Mouse (Mus musculus) inflammation-experienced regulatory T-cells (primary cell): Measurements from ENCODE around the gene Rps27rt. TPM values are rescaled to one million over a fixed set of nuclear protein-coding genes. Genes with fewer than 3 reads are reported as not detected.

Experiments
- polyA plus RNA-seq, 2 experiments: library from polyadenylated mRNA; unstranded; fragments of 100-300 nt; shearing (Covaris generic); gene quantifications; one replicate each; pipeline ENCODE4 v1.2.1; 2017

The Rps27rt gene
- polyA plus RNA-seq, result 1,000 to 10,000 TPM; 2,287 to 2,883 TPM

GRCm38 (mm10) chr9:114982689-114983360 is at the start of gene Rps27rt:
TSS of gene Rps27rt (minus strand) at chr9:114982739.

GRCm38 (mm10) chr9:114978281-114979111 is 4.0 kb downstream of the Rps27rt start, which contains the start of gene Osbpl10:
TSS of gene Osbpl10 (plus strand) at chr9:114978569.

DNA sequence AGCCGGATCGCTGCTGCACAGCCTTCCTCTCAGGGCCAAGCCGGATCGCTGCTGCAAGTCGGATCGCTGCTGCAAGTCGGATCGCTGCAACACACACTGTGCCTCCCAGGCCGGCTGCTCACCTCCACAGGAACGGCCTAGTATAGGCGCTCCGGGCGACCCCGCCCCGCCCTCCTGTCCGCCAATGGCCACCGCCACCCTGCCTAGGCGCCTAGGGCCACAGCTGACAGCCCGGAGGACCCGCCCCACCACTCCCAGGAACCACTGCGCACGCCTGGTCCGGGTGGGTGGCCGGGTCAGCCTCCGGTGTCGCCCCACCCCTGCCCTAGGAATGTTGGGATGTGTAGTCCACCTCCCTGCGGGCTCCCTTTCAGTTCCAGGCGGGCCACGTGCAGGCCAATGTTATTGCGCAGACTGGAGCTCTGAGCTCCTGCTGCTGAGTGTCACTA is 48.8 kb downstream of the Rps27rt start, which contains the start of gene Gpd1l:
TSS of gene Gpd1l (minus strand) at position 265 of the 449 bp plus-strand sequence.

Other genes starting within 250 kb of the Rps27rt start
- gene Cmtm7, start 200.9 kb downstream of the Rps27rt start, polyA plus RNA-seq, result 100 to 1,000 TPM; 115 to 194 TPM
- 1 to 10 TPM in 1 of 2 experiments, not detected in 1; 1.3 TPM for gene Cmtm8, start 138.6 kb downstream of the Rps27rt start, polyA plus RNA-seq
- 10 to 100 TPM; 24.2 to 44.9 TPM for gene Gpd1l, start 48.8 kb downstream of the Rps27rt start, polyA plus RNA-seq
- under 1 TPM; 0.37 to 0.98 TPM for gene Osbpl10, start 4.2 kb downstream of the Rps27rt start, polyA plus RNA-seq